Mouse (Mus musculus) cerebellum, adult 18-20 months (tissue): Measurements from ENCODE around the gene Col11a1.

ENCODE experiments used
- DNase-seq, 2 experiments: peaks; one replicate each; pipeline ENCODE4 v3.0.0; 2021

Gene Col11a1

GRCm38 (mm10) chr3:114029971-114030635, at the start of gene Col11a1:
Gene Col11a1, plus strand, starts transcription at chr3:114030540.
- peak; percentile 23 to 30 for DNase-seq

GRCm38 (mm10) chr3:113990936-113991335, 39.4 kb upstream of the Col11a1 start:
- no peak for DNase-seq

- no peak for DNase-seq
These were observed 546 bp downstream of the Col11a1 start for GRCm38 (mm10) chr3:114030886-114031285.

GRCm38 (mm10) chr3:114031351-114032213, 1.2 kb downstream of the Col11a1 start:
- peak; percentile 2 to 7 for DNase-seq

GRCm38 (mm10) chr3:114032333-114032732, 2.0 kb downstream of the Col11a1 start:
- DNase-seq = peak; percentile 2 to 10

- no peak for DNase-seq
These were observed 22.1 kb downstream of the Col11a1 start for GRCm38 (mm10) chr3:114052406-114052805.

- no peak for DNase-seq
These were observed 23.2 kb downstream of the Col11a1 start for GRCm38 (mm10) chr3:114053501-114053900.

- DNase-seq = no peak
These were observed 34.8 kb downstream of the Col11a1 start for GRCm38 (mm10) chr3:114065123-114065522.

GRCm38 (mm10) chr3:114065587-114065986, 35.2 kb downstream of the Col11a1 start:
- DNase-seq = no peak

- DNase-seq = no peak
These were observed 69.0 kb downstream of the Col11a1 start for GRCm38 (mm10) chr3:114099335-114099734.

GRCm38 (mm10) chr3:114107099-114107498, 76.8 kb downstream of the Col11a1 start:
- no peak for DNase-seq

GRCm38 (mm10) chr3:114147140-114147539, 116.8 kb downstream of the Col11a1 start:
- DNase-seq = no peak

- no peak for DNase-seq
These were observed 167.8 kb downstream of the Col11a1 start for GRCm38 (mm10) chr3:114197964-114198750.

- DNase-seq = no peak
These were observed 181.9 kb downstream of the Col11a1 start for GRCm38 (mm10) chr3:114212255-114212654.

- DNase-seq = no peak
These were observed 185.8 kb downstream of the Col11a1 start for GRCm38 (mm10) chr3:114216105-114216504.

- DNase-seq = no peak
These were observed 199.2 kb downstream of the Col11a1 start for GRCm38 (mm10) chr3:114229501-114229900.
